Mouse (Mus musculus) cortical plate, adult 2 months (tissue): ENCODE results near the gene Serpina3m. TPM values are rescaled to one million over a fixed set of nuclear protein-coding genes. Genes with fewer than 3 reads are reported as not detected.

Experiments
- H3K27ac ChIP-seq: fragments of 200-500 bp; 2 replicates; pipeline ENCODE4 v1.5.1; 2012; ENCODE audit warnings: low read length, control low read depth, inconsistent platforms; ENCODE audit not compliant: insufficient read depth
- H3K4me1 ChIP-seq: fragments of 200-500 bp; 2 replicates; pipeline ENCODE4 v1.6.1; 2011; ENCODE audit warnings: low read length; ENCODE audit not compliant: control insufficient read depth, insufficient read depth
- H3K4me3 ChIP-seq: fragments of 200-500 bp; 2 replicates; pipeline ENCODE4 v1.5.1; 2011; ENCODE audit warnings: mild to moderate bottlenecking, low read length, control low read depth; ENCODE audit not compliant: insufficient read depth
- CTCF ChIP-seq: fragments of 200-500 bp; IDR thresholded peaks from 2 replicates; pipeline ENCODE4 v1.5.1; 2011; ENCODE audit warnings: mild to moderate bottlenecking, control low read depth, low read length; ENCODE audit not compliant: insufficient read depth; ENCODE audit errors: extremely low read depth
- POLR2A ChIP-seq: fragments of 200-500 bp; IDR thresholded peaks from 2 replicates; pipeline ENCODE4 v1.6.1; 2011; ENCODE audit warnings: mild to moderate bottlenecking, low read length, control low read depth; ENCODE audit not compliant: insufficient read depth; ENCODE audit errors: extremely low read depth
- polyA plus RNA-seq: library from polyadenylated mRNA; depleted of rRNA; stranded (reverse); fragments of >200 nt; gene quantifications from 2 replicates; pipeline ENCODE4 v1.2.3, GENCODE M21; 2012; rRNA removed

The Serpina3m gene
- polyA plus RNA-seq, 1 experiment: not detected

- peaks cover 2% of the 10 kb centered on the region; the same call in 1 of the 2 replicates for H3K4me1 ChIP-seq
- no peak overlapping the region for H3K4me3 ChIP-seq
- TF ChIP-seq POLR2A: no peak
- TF ChIP-seq CTCF: no peak
- no peak overlapping the region for H3K27ac ChIP-seq
Observed at GRCm38 (mm10) chr12:104425591-104425990, 87.3 kb downstream of the Serpina3m start.

DNA sequence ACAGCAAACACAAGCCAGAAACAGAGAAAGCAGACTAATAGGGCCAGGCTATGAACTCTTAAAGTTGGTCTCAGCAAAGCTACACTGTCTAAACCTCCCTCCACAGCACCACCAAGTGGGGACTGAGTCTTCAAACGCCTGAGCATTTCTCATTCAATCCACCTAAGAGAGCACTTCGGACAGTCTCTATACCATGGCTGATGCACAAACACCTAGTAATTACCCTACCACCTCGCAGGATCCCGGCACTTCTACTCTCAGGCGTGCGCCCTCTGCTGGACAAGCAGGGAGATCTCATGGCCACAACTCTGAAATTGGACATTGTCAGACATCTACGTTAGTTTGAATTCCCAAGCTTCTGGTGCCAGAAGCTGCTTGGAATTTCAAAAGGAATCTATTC is 88.6 kb downstream of the Serpina3m start:
- Histone ChIP-seq H3K27ac (no peak overlapping the region), H3K4me3 (no peak overlapping the region), H3K4me1 (peaks cover 2% of the 10 kb centered on the region; the same call in 1 of the 2 replicates)
- TF ChIP-seq POLR2A (no peak), CTCF (peak; percentile 59)

- Histone ChIP-seq H3K4me1 (no peaks in the 10 kb centered on the region), H3K27ac (no peak overlapping the region), H3K4me3 (no peak overlapping the region)
- TF ChIP-seq CTCF (no peak), POLR2A (no peak)
Observed at GRCm38 (mm10) chr12:104431359-104431758, 93.1 kb downstream of the Serpina3m start.

- Histone ChIP-seq H3K27ac (no peak overlapping the region), H3K4me3 (no peak overlapping the region), H3K4me1 (no peaks in the 10 kb centered on the region)
- no peak for TF ChIP-seq CTCF
- no peak for TF ChIP-seq POLR2A
Observed at GRCm38 (mm10) chr12:104433214-104433613, 94.9 kb downstream of the Serpina3m start.

GRCm38 (mm10) chr12:104433951-104434735 is 95.9 kb downstream of the Serpina3m start:
- Histone ChIP-seq H3K27ac (no peak overlapping the region), H3K4me1 (no peaks in the 10 kb centered on the region), H3K4me3 (no peak overlapping the region)
- TF ChIP-seq POLR2A (no peak), CTCF (no peak)

- Histone ChIP-seq H3K4me1 (no peaks in the 10 kb centered on the region), H3K27ac (no peak overlapping the region), H3K4me3 (no peak overlapping the region)
- TF ChIP-seq CTCF (peak; percentile 88), POLR2A (no peak)
Observed at GRCm38 (mm10) chr12:104440087-104440760, 101.9 kb downstream of the Serpina3m start.

DNA sequence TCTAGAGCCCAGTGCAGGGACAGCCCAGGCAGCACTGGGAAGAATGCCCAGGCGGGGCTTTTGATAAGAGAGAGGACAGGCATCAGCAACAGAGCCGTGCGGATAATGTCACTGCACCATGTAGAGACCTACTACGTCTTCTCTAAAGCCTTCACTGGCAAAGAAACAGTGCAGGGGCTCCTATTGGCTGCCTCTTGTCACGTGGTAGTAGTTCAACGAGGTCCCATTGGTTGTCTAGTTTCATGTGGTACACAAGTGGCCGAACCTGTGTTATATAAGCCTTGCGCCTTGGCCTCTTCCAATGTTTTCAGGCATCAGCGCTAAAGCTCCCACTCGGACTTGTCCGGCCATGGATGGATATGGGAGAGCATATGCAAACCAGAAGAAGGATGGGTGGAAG is 105.4 kb downstream of the Serpina3m start:
- Histone ChIP-seq H3K27ac (no peak overlapping the region), H3K4me1 (no peaks in the 10 kb centered on the region), H3K4me3 (no peak overlapping the region)
- TF ChIP-seq CTCF: no peak
- no peak for TF ChIP-seq POLR2A

Other genes with a start within 250 kb of the Serpina3m start
- gene Serpina5, start 237.4 kb upstream of the Serpina3m start, polyA plus RNA-seq: not detected in 2 replicates
- gene Serpina3a, start 225.8 kb upstream of the Serpina3m start, polyA plus RNA-seq: not detected in 2 replicates
- not detected in 2 replicates for gene Serpina3b, start 210.5 kb upstream of the Serpina3m start, polyA plus RNA-seq
- gene Serpina3c, start 184.6 kb upstream of the Serpina3m start, polyA plus RNA-seq: 0.04 TPM in 2 replicates
- not detected in 2 replicates for gene Serpina3f, start 123.9 kb upstream of the Serpina3m start, polyA plus RNA-seq
- gene Serpina3g, start 102.2 kb upstream of the Serpina3m start, polyA plus RNA-seq: 0.23 and 0.26 TPM in 2 replicates
- gene Serpina3i, start 75.4 kb upstream of the Serpina3m start, polyA plus RNA-seq: not detected in 2 replicates
- gene Serpina3j, start 23.9 kb upstream of the Serpina3m start, polyA plus RNA-seq: not detected in 2 replicates
- gene Serpina3k, start within 50 bp of the Serpina3m start, polyA plus RNA-seq: not detected in 2 replicates
- 9.7 and 19.6 TPM in 2 replicates for gene Serpina3n, start 68.2 kb downstream of the Serpina3m start, polyA plus RNA-seq
- gene Gsc, start 134.8 kb downstream of the Serpina3m start, polyA plus RNA-seq: not detected in 2 replicates